Mouse (Mus musculus): ENCODE data around the gene Megf11. TPM values are rescaled to one million over a fixed set of nuclear protein-coding genes. Genes with fewer than 3 reads are reported as not detected.

Gene Megf11
- polyA plus RNA-seq, 1 experiment from 2014 or later, result 0.97 TPM

DNA sequence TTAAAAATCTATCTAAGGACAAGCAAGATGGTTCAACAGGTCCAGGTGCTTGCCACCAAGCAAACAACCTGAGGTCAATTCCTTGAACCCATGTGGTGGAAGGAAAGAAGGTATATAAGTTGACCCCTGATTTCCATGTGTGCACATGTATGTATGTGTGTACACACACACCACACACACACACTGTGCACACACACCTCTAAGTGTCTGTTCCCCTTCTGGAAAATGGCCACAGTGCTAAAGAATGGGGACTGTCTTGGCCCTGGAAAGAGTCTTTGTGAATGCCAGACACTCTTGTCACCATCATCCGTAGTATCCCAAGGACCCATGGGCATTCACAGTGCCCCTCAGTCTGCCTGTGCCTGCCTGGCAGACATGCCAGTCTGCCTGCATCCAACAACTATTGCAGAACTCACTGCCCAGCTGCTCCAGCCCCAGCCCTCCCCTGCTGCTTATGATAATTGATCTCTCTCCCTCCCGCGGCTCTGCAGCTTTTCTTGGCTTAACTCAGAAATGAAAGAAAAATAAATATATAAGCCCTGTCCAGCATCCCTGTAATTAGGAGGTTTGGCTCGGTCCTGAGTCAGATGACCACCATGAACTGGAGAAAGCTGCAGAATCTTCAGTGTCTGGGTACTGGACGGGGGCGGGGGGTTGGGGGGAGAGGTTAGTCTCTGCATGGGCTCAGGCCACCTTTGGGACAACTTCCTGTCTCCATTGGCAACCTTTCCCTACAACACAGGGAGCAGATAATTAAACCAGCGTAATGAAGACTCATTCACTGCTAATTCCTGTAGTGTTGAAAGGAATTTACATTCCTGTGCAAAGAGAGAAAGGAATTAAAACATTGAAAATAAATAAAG lies 226.9 kb downstream of the Megf11 start:
- peaks cover 2% of the 10 kb centered on the region; the same call in 1 of the 2 replicates for H3K4me1 ChIP-seq (replicated peaks)
- no peak overlapping the region for H3K9ac ChIP-seq (replicated peaks)
- no peaks in the 10 kb centered on the region for H3K27me3 ChIP-seq
- H3K27ac ChIP-seq, result no peak overlapping the region
- H3K4me3 ChIP-seq (replicated peaks), result no peak overlapping the region
- no peaks in the 10 kb centered on the region for H3K36me3 ChIP-seq
- H3K9me3 ChIP-seq, result no peaks in the 10 kb centered on the region
- ATAC-seq (ENCODE audit: insufficient number of reproducible peaks, insufficient read depth, low FRiP score, low TSS enrichment, low read depth), result no peak
- WGBS, result 17% methylated on average over 7 of the region's 7 CpGs
- no peak overlapping the region for H3K4me2 ChIP-seq

DNA sequence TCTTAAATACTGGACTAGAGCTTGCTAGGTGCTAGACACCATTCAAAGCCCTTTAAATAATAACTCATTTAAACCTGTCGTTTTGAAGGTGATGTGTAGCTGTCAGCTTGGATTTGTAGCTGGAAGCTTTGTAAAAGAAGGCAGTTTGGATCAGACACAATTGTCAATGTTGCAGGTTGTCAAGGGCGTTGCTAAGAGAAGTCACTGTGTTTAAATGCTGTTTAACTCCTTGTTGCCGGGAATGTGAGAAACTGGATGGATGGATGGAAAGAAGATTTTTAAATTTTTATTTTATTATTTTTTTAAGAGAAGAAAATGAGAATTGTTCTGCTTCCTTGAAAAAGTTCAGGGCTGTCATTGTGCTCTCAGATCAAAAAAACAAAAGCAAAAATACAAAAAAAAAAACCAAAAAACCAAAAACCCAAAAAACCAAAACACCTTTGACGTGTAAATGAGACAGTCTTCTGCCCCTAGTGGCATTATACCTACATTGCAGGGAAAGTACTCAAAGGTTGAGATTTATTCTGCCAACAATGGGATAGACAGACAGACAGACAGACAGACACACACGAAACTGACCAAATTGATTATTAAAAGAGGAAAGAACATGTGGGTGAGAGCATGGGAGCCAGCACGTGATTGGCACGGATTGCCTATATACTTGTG lies 227.7 kb downstream of the Megf11 start:
- no peaks in the 10 kb centered on the region for H3K36me3 ChIP-seq
- no peak overlapping the region for H3K4me2 ChIP-seq
- H3K27me3 ChIP-seq, result no peaks in the 10 kb centered on the region; the same call in 1 of the 2 replicates
- H3K9me3 ChIP-seq, result no peaks in the 10 kb centered on the region
- ATAC-seq (ENCODE audit: insufficient number of reproducible peaks, insufficient read depth, low FRiP score, low TSS enrichment, low read depth), result no peak
- no peak overlapping the region for H3K27ac ChIP-seq
- no peak overlapping the region for H3K4me3 ChIP-seq (replicated peaks)
- no peak overlapping the region for H3K9ac ChIP-seq (replicated peaks)
- 56% methylated on average over 7 of the region's 7 CpGs for WGBS
- peaks cover 2% of the 10 kb centered on the region; the same call in 1 of the 2 replicates for H3K4me1 ChIP-seq (replicated peaks)

DNA sequence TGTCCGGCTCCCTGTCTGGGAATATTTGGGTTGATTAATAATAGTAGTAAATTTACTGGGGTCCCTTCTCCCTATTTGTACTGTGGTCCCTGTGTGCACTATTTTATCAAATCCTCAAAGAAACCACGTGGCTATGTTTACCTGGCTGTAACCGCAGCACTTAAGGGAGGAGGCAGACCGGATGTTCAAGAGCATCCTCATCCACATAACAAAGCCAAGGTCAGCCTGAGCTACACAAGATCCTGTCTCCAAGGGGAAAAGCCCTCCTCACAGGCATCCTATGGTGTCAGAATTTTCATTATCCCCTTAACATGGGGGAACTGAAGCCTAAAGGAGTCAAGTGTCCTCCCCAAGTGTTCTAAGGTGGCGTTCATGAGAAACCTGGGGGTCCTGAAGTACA lies 232.0 kb downstream of the Megf11 start:
- no peak overlapping the region for H3K27ac ChIP-seq
- 63% methylated on average over 5 of the region's 5 CpGs for WGBS
- ATAC-seq (ENCODE audit: insufficient number of reproducible peaks, insufficient read depth, low FRiP score, low TSS enrichment, low read depth), result no peak
- H3K36me3 ChIP-seq, result no peaks in the 10 kb centered on the region
- H3K4me2 ChIP-seq, result no peak overlapping the region
- no peaks in the 10 kb centered on the region; the same call in 1 of the 2 replicates for H3K27me3 ChIP-seq
- H3K9ac ChIP-seq (replicated peaks), result no peak overlapping the region
- no peak overlapping the region for H3K4me3 ChIP-seq (replicated peaks)
- H3K4me1 ChIP-seq (replicated peaks), result no peaks in the 10 kb centered on the region; the same call in 1 of the 2 replicates
- no peaks in the 10 kb centered on the region for H3K9me3 ChIP-seq

DNA sequence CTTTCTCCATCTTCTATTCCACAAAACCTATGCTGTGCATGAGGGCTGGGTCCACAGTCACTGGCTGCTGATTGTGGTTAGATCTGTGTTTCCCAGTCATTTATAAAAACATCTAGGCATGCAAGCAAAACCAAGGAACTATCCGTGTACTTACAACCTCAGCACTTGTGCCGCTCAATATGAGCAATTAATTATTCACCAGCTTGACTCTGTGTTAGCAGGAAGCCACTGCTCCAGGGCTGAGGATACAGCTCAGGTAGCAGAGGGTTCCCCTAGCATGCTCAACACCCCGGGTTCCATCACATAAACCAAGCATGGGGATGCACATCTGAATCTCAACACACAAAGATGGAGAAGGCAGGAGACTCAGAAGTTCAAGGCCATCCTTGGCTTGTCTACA lies 233.0 kb downstream of the Megf11 start:
- Histone ChIP-seq H3K4me1 (replicated peaks) (no peaks in the 10 kb centered on the region; the same call in 1 of the 2 replicates), H3K27ac (no peak overlapping the region), H3K9ac (replicated peaks) (no peak overlapping the region), H3K27me3 (no peaks in the 10 kb centered on the region; the same call in 1 of the 2 replicates), H3K9me3 (no peaks in the 10 kb centered on the region), H3K4me3 (replicated peaks) (no peak overlapping the region), H3K4me2 (no peak overlapping the region), H3K36me3 (no peaks in the 10 kb centered on the region)
- 79% methylated on average over 3 of the region's 3 CpGs for WGBS
- ATAC-seq (ENCODE audit: insufficient number of reproducible peaks, insufficient read depth, low FRiP score, low TSS enrichment, low read depth), result no peak

DNA sequence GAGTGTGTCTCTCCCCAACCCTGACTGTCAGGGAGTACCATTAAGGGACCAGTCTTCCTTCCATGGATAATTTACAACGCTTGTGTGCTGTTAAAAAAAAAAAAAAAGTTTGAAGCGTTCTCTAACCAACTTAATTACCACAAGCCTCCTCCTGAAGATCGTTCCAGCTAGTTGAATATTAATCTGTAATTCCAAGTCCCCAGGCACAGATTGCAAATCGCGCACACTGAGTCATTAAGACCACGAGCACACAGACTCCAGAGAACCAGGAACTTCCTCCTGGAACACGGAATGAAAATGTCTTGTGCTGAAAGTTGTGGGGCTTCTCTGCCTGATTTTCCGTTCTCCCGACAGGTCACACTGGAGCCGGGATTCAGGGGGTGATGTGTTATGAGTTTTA lies 234.0 kb downstream of the Megf11 start:
- Histone ChIP-seq H3K36me3 (no peaks in the 10 kb centered on the region), H3K27ac (no peak overlapping the region), H3K27me3 (no peaks in the 10 kb centered on the region; the same call in 1 of the 2 replicates), H3K9ac (replicated peaks) (no peak overlapping the region), H3K4me3 (replicated peaks) (no peak overlapping the region), H3K4me1 (replicated peaks) (no peaks in the 10 kb centered on the region; the same call in 1 of the 2 replicates), H3K4me2 (no peak overlapping the region), H3K9me3 (no peaks in the 10 kb centered on the region)
- no peak for ATAC-seq (ENCODE audit: insufficient number of reproducible peaks, insufficient read depth, low FRiP score, low TSS enrichment, low read depth)
- WGBS, result 70% methylated on average over 10 of the region's 10 CpGs

DNA sequence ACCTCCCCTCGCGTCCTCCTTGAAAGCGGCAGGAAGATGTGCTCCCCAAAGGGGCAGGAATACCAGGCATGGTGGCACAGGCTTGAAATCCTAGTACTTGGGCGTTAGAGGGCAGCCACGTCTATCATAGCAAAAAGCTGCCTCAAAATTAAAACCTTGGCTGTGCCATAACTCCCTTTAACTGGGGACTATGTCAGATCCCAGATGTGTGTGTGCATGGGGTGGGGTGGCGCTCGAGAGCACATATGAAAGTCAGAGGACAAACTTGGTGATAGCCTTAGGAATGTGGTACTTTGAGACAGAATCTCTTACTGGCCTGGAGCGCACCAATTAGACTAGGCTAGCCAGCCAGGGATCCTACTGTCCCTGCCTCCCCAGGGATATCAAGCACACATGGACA lies 235.2 kb downstream of the Megf11 start:
- Histone ChIP-seq H3K27ac (no peak overlapping the region), H3K4me1 (replicated peaks) (no peaks in the 10 kb centered on the region; the same call in 1 of the 2 replicates), H3K4me3 (replicated peaks) (no peak overlapping the region), H3K36me3 (no peaks in the 10 kb centered on the region), H3K27me3 (no peaks in the 10 kb centered on the region; the same call in 1 of the 2 replicates), H3K9me3 (no peaks in the 10 kb centered on the region), H3K4me2 (no peak overlapping the region), H3K9ac (replicated peaks) (no peak overlapping the region)
- WGBS, result 56% methylated on average over 8 of the region's 8 CpGs
- ATAC-seq (ENCODE audit: insufficient number of reproducible peaks, insufficient read depth, low FRiP score, low TSS enrichment, low read depth), result no peak

DNA sequence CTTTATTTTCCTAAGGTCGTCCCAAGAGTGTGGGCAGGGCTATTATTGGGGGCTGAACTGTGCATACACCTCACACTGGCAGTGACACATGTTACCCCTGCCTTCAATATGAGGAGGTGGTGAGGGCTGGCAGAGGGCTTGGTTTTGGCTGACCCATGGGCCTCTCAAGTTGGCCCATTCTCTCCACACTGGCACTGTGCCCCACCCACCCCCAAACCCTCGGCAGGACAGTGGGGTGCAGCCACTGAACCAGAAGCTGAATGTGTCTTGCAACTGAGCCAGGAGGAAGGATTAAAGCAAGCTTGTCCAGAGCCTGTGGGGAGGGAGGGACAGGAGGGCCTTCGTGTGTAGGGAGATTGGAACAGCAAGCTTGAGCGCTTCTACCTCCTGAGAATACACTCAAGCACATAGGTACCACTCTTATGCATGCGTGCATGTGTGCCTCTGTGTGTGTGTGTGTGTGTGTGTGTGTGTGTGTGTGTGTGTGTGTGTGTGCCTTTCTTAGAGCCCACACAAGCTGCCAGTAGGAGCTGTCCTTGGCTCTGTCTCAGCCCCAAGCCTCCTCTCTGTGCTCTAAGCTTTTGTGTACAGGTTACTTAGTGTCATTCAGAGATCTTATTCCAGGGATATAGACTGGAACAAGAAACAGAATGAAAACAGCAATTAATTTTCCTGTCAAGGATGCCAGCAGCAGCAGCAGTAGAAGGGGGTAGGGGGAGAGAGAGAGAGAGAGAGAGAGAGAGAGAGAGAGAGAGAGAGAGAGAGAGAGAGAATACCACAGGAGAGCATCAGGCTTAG lies 236.3 kb downstream of the Megf11 start:
- no peak overlapping the region for H3K9ac ChIP-seq (replicated peaks)
- 58% methylated on average over 5 of the region's 5 CpGs for WGBS
- no peaks in the 10 kb centered on the region for H3K36me3 ChIP-seq
- no peak for ATAC-seq (ENCODE audit: insufficient number of reproducible peaks, insufficient read depth, low FRiP score, low TSS enrichment, low read depth)
- no peak overlapping the region for H3K27ac ChIP-seq
- H3K27me3 ChIP-seq, result no peaks in the 10 kb centered on the region; the same call in 1 of the 2 replicates
- no peak overlapping the region for H3K4me3 ChIP-seq (replicated peaks)
- H3K9me3 ChIP-seq, result no peaks in the 10 kb centered on the region
- no peaks in the 10 kb centered on the region; the same call in 1 of the 2 replicates for H3K4me1 ChIP-seq (replicated peaks)
- H3K4me2 ChIP-seq, result no peak overlapping the region

DNA sequence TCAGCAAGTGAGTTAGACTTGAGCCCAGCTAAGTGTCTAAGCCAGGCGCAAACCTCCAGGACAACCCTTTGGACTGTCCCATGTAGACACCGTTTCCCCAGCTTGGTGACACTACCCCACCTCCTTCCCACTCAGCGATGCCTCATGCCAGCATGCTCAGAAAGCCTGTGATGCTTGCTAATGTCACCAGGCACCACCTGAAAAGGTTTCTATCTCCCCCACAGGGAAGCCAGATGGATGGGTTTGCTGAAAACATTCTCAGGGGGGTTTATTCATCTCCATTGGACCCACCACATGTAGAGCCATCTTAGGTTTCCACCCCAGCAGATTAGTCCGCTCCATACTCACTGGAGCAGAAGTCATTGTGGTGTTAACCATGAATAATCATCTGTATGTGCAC lies 237.9 kb downstream of the Megf11 start:
- ATAC-seq (ENCODE audit: insufficient number of reproducible peaks, insufficient read depth, low FRiP score, low TSS enrichment, low read depth), result no peak
- no peaks in the 10 kb centered on the region for H3K27me3 ChIP-seq
- no peak overlapping the region for H3K4me3 ChIP-seq (replicated peaks)
- WGBS, result 93% methylated on average over 4 of the region's 4 CpGs
- no peaks in the 10 kb centered on the region for H3K36me3 ChIP-seq
- no peak overlapping the region for H3K27ac ChIP-seq
- H3K9me3 ChIP-seq, result no peaks in the 10 kb centered on the region
- no peaks in the 10 kb centered on the region; the same call in 1 of the 2 replicates for H3K4me1 ChIP-seq (replicated peaks)
- H3K9ac ChIP-seq (replicated peaks), result no peak overlapping the region
- H3K4me2 ChIP-seq, result no peak overlapping the region

DNA sequence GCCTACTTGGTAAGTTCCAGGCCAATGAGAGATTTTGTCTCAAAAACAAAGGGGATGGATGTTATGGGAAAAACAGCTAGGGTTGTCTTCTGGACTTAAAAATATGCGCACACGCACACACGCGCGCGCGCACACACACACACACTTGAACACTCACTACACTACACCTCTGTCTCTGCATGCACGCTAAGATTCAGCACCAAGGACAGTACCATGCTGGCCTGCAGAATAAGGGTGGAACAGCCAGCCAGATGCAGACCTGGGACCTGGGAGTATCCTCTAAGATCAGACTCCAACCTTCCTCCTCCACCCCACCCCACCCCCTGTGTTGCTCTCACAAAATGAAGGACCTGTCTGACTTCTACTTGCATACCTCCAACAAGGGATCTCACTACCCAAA lies 239.1 kb downstream of the Megf11 start:
- Histone ChIP-seq H3K27me3 (no peaks in the 10 kb centered on the region), H3K36me3 (no peaks in the 10 kb centered on the region), H3K9ac (replicated peaks) (no peak overlapping the region), H3K9me3 (no peaks in the 10 kb centered on the region), H3K4me2 (no peak overlapping the region), H3K4me1 (replicated peaks) (no peaks in the 10 kb centered on the region; the same call in 1 of the 2 replicates), H3K4me3 (replicated peaks) (no peak overlapping the region), H3K27ac (no peak overlapping the region)
- WGBS, result 73% methylated on average over 8 of the region's 8 CpGs
- ATAC-seq (ENCODE audit: insufficient number of reproducible peaks, insufficient read depth, low FRiP score, low TSS enrichment, low read depth), result no peak

DNA sequence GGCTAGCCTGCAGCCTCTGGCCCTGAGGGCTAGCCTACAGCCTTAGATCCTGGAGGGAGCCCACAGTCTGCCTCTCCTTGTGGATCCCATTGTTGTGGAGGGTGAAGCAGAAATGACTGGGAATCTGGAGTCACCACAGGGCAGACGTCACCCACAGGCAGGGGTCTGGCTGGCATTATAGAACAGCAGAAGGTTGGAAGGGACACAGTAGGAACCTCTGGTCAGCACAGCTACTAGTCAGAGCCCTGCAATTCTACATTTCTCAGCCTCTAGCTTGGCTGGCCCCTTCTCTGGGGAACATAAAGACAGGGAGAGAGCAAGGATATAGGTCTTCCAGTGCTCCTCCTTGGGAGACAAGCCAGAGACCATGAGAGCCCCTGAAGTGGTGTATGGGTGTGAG lies 244.4 kb downstream of the Megf11 start:
- H3K27me3 ChIP-seq, result 0 out of 2 replicates have a peak, but pooled peaks cover 2% of the 10 kb centered on the region
- ATAC-seq (ENCODE audit: insufficient number of reproducible peaks, insufficient read depth, low FRiP score, low TSS enrichment, low read depth), result no peak
- no peak overlapping the region for H3K9ac ChIP-seq (replicated peaks)
- no peak overlapping the region for H3K27ac ChIP-seq
- H3K9me3 ChIP-seq, result no peaks in the 10 kb centered on the region
- H3K4me2 ChIP-seq, result no peak overlapping the region
- no peaks in the 10 kb centered on the region for H3K4me1 ChIP-seq (replicated peaks)
- 50% methylated on average over 1 of the region's 1 CpGs for WGBS
- H3K4me3 ChIP-seq (replicated peaks), result no peak overlapping the region
- no peaks in the 10 kb centered on the region for H3K36me3 ChIP-seq

DNA sequence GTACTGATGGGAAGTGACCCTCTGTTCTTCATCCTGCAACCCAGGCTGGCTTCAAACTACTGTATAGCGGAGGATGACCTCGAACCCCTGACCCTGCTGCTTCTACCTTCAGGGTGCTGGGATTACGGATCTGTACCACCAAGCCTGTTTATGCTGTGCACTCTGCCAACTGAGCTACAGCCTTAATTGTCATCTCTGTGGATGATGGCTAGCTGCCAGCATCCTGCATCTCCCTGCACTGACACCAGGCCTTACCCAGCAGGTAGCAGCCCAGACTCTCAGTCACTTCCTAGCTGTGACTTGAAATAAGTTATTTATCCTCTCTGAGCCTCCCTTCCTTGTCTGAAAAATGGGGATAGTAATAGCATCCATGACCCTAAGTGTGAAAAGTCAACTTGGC lies 247.7 kb downstream of the Megf11 start:
- Histone ChIP-seq H3K27ac (no peak overlapping the region), H3K9me3 (no peaks in the 10 kb centered on the region), H3K4me3 (replicated peaks) (no peak overlapping the region), H3K4me2 (no peak overlapping the region), H3K4me1 (replicated peaks) (peaks cover 1% of the 10 kb centered on the region), H3K36me3 (no peaks in the 10 kb centered on the region), H3K27me3 (peaks cover 21% of the 10 kb centered on the region), H3K9ac (replicated peaks) (no peak overlapping the region)
- ATAC-seq (ENCODE audit: insufficient number of reproducible peaks, insufficient read depth, low FRiP score, low TSS enrichment, low read depth), result no peak
- 91% methylated on average over 3 of the region's 3 CpGs for WGBS

Measured in limb, embryonic 12.5 days (tissue).